Comparison of ENCODE assay signal across 20 mouse cellular contexts in the genomic region with DNA sequence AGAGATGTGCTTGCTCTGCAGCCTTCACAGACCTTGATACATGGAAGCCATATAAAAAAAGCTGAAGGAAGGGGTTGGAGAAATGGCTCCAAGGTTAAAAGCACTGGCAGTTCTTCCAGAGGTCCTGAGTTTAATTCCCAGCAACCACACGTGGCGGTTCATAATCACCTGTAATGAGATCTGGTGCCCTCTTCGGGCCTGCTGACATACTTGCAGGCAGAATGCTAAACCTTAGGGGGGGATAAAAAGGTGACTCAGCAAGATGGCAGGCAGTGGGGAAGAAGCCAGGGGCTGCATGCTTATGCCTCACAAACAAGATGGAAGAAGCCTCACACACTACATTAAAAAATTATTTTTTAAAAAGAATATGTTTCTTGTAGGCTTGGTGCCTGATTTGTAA. TPM values are rescaled to one million over a fixed set of nuclear protein-coding genes. Genes with fewer than 3 reads are reported as not detected.
DNase-seq lines count a peak whose midpoint lies in the region; ATAC-seq and TF ChIP-seq lines count a peak whose summit lies in the region.
"Had no signal": no experiment of that assay in that cellular context is flagged by ENCODE, and none has a peak within 500 bp of the region (broad histone marks: within the 10 kb centered on the region; RNA-seq: fewer than 3 reads in every experiment).

No protein-coding gene starts in this region.

- H3K36me3 ChIP-seq in liver, embryonic 14.5 days (replicated peaks; ENCODE audit: control insufficient read depth, insufficient read depth, low read depth), result peaks cover 55% of the 10 kb centered on the region
- peaks cover 51% of the 10 kb centered on the region for H3K36me3 ChIP-seq in liver, embryonic 11.5 days (ENCODE audit: control insufficient read depth, insufficient read depth, low read length)
- H3K36me3 ChIP-seq in stomach, postnatal 0 days (ENCODE audit: control insufficient read depth, insufficient read depth, low read length), result peaks cover 33% of the 10 kb centered on the region

- no peak overlapping the region for H3K4me2 ChIP-seq in liver, embryonic 14.5 days (ENCODE audit: low read depth)
- no peak overlapping the region for H3K4me2 ChIP-seq in liver, embryonic 11.5 days
- no peak overlapping the region for H3K4me2 ChIP-seq in stomach, postnatal 0 days (replicated peaks; ENCODE audit: low read depth)
- H3K4me2 ChIP-seq: heart, embryonic 13.5 days; hindbrain, embryonic 15.5 days; liver, embryonic 13.5 days; midbrain, embryonic 13.5 days had no signal

- no peak for TF ChIP-seq EP300 in liver, embryonic 14.5 days (IDR thresholded peaks at IDR 0.05; ENCODE audit: low read depth)
- TF ChIP-seq EP300 in stomach, postnatal 0 days (optimal IDR thresholded peaks at IDR 0.05), result no peak

- no peaks in the 10 kb centered on the region for H3K9me3 ChIP-seq in liver, embryonic 14.5 days (ENCODE audit: control insufficient read depth, low read length)
- H3K9me3 ChIP-seq in liver, embryonic 11.5 days (ENCODE audit: control insufficient read depth, low read length), result no peaks in the 10 kb centered on the region
- no peaks in the 10 kb centered on the region for H3K9me3 ChIP-seq in stomach, postnatal 0 days (ENCODE audit: control insufficient read depth, low read length)
- H3K9me3 ChIP-seq: heart, embryonic 13.5 days; hindbrain, embryonic 15.5 days; liver, embryonic 13.5 days; midbrain, embryonic 13.5 days had no signal

- ATAC-seq in liver, embryonic 14.5 days (ENCODE audit: insufficient read depth), result no peak
- ATAC-seq in liver, embryonic 11.5 days (replicated peaks; ENCODE audit: low FRiP score), result no peak
- ATAC-seq in stomach, postnatal 0 days (ENCODE audit: low FRiP score, low TSS enrichment), result no peak
- ATAC-seq: forebrain, embryonic 16.5 days; midbrain, embryonic 13.5 days had no signal

- peak; percentile 84 for DNase-seq in heart, adult 11 months
- no peak for DNase-seq in heart, adult 8-10 months (ENCODE audit: low spot score)
- DNase-seq in liver, embryonic 14.5 days (ENCODE audit: low read depth in 3 of 3, low spot score in 3 of 3), result no peak
- DNase-seq in liver, embryonic 11.5 days (ENCODE audit: low spot score), result no peak
- peak; percentile 87 for DNase-seq in ES-CJ7 (ENCODE audit: low read depth, low spot score)
- DNase-seq in stomach, postnatal 0 days (ENCODE audit: low spot score), result no peak
- no peak for DNase-seq in adrenal gland, postnatal 36 days
- no peak for DNase-seq in urinary bladder, adult 18-20 months (ENCODE audit: low spot score in 2 of 2)
- DNase-seq: cerebellum, postnatal 25 days; embryo, embryonic 11 days; heart, postnatal 36 days; kidney, adult 18-20 months; kidney, postnatal 10 days; liver, embryonic 13.5 days had no signal

- WGBS in liver, embryonic 14.5 days (ENCODE audit: insufficient replicate concordance), result 62% methylated on average over 3 of the region's 3 CpGs
- WGBS in liver, embryonic 11.5 days, result 69% methylated on average over 3 of the region's 3 CpGs
- 64% methylated on average over 3 of the region's 3 CpGs for WGBS in stomach, postnatal 0 days

- no peak overlapping the region for H3K27ac ChIP-seq in liver, embryonic 14.5 days
- no peak overlapping the region for H3K27ac ChIP-seq in liver, embryonic 11.5 days (ENCODE audit: low read depth, low read length)
- no peak overlapping the region for H3K27ac ChIP-seq in stomach, postnatal 0 days (replicated peaks)
- H3K27ac ChIP-seq: heart, embryonic 13.5 days; hindbrain, embryonic 15.5 days; liver, embryonic 13.5 days; midbrain, embryonic 13.5 days had no signal

- peaks cover 3 to 18% of the 10 kb centered on the region in 2 experiments; a peak in 3 of 4 replicates for H3K4me1 ChIP-seq in liver, embryonic 14.5 days (replicated peaks; ENCODE audit: control insufficient read depth in 2 of 2, insufficient read depth in 2 of 2, low read length in 1 of 2)
- peaks cover 15% of the 10 kb centered on the region for H3K4me1 ChIP-seq in liver, embryonic 11.5 days (replicated peaks; ENCODE audit: control insufficient read depth, insufficient read depth, low read length)
- no peaks in the 10 kb centered on the region for H3K4me1 ChIP-seq in stomach, postnatal 0 days (replicated peaks; ENCODE audit: control insufficient read depth, insufficient read depth)
- H3K4me1 ChIP-seq: hindbrain, embryonic 15.5 days had no signal

- 0 out of 2 replicates have a peak, but pooled peaks have one; percentile 15 for TF ChIP-seq CTCF in liver, embryonic 14.5 days (IDR thresholded peaks at IDR 0.05; ENCODE audit: low read depth)
- TF ChIP-seq CTCF in stomach, postnatal 0 days (IDR thresholded peaks at IDR 0.05; ENCODE audit: low read depth), result peak; percentile 40

- H3K27me3 ChIP-seq in liver, embryonic 14.5 days (ENCODE audit: control insufficient read depth, insufficient read depth, low read length), result no peaks in the 10 kb centered on the region
- no peaks in the 10 kb centered on the region for H3K27me3 ChIP-seq in liver, embryonic 11.5 days (replicated peaks; ENCODE audit: control insufficient read depth, insufficient read depth, low read length)
- H3K27me3 ChIP-seq in stomach, postnatal 0 days (ENCODE audit: control insufficient read depth, insufficient read depth, low read length), result no peaks in the 10 kb centered on the region
- H3K27me3 ChIP-seq: CH12.LX; heart, embryonic 13.5 days; hindbrain, embryonic 15.5 days; liver, embryonic 13.5 days; midbrain, embryonic 13.5 days had no signal

- H3K9ac ChIP-seq in liver, embryonic 14.5 days (replicated peaks), result no peak overlapping the region
- H3K9ac ChIP-seq in liver, embryonic 11.5 days (ENCODE audit: low read depth, low read length), result no peak overlapping the region
- no peak overlapping the region for H3K9ac ChIP-seq in stomach, postnatal 0 days (ENCODE audit: low read length)
- H3K9ac ChIP-seq: heart, embryonic 13.5 days; hindbrain, embryonic 15.5 days; liver, embryonic 13.5 days; midbrain, embryonic 13.5 days had no signal

- H3K4me3 ChIP-seq in liver, embryonic 14.5 days (ENCODE audit: insufficient read depth in 1 of 2, low read depth in 2 of 2, low read length in 2 of 2), result no peak overlapping the region
- no peak overlapping the region for H3K4me3 ChIP-seq in liver, embryonic 11.5 days (ENCODE audit: low read depth, low read length)
- no peak overlapping the region for H3K4me3 ChIP-seq in stomach, postnatal 0 days (ENCODE audit: low read depth, low read length)
- H3K4me3 ChIP-seq: heart, embryonic 13.5 days; hindbrain, embryonic 15.5 days; liver, embryonic 13.5 days; midbrain, embryonic 13.5 days; myocyte had no signal

RNA-seq across cellular contexts. Expression of a gene that starts 15.0 kb away (rescaled TPM):
- total RNA-seq in heart, adult 8-10 months (2022), result 10 to 100 TPM; 41.9 to 47.2 (median 43.2) TPM
- 4.5 TPM in 2 replicates for polyA plus RNA-seq in liver, embryonic 14.5 days (2012; rRNA removed)
- polyA plus RNA-seq in liver, embryonic 14.5 days (2014; fragmentation: Nextera tagmentation; extraction: Ambion mirVana), result 4.8 and 5.7 TPM in 2 replicates
- polyA plus RNA-seq in liver, embryonic 11.5 days (2014; fragmentation: Nextera tagmentation; extraction: Ambion mirVana), result 25.8 and 27.4 TPM in 2 replicates
- polyA plus RNA-seq in stomach, postnatal 0 days (2015; fragmentation: Nextera tagmentation; extraction: Ambion mirVana), result 8.4 and 8.6 TPM in 2 replicates
- total RNA-seq in adrenal gland, postnatal 36 days (2021), result 10 to 100 TPM; 18.6 to 24.1 TPM

RNA-seq across cellular contexts. Expression of a gene that starts 33.0 kb away (rescaled TPM):
- total RNA-seq in heart, adult 8-10 months (2022), result 100 to 1,000 TPM; 116 to 134 (median 127) TPM
- 37.0 and 53.0 TPM in 2 replicates for polyA plus RNA-seq in liver, embryonic 14.5 days (2012; rRNA removed)
- 80.6 and 84.2 TPM in 2 replicates for polyA plus RNA-seq in liver, embryonic 14.5 days (2014; fragmentation: Nextera tagmentation; extraction: Ambion mirVana)
- 180 and 186 TPM in 2 replicates for polyA plus RNA-seq in liver, embryonic 11.5 days (2014; fragmentation: Nextera tagmentation; extraction: Ambion mirVana)
- polyA plus RNA-seq in stomach, postnatal 0 days (2015; fragmentation: Nextera tagmentation; extraction: Ambion mirVana), result 287 and 295 TPM in 2 replicates
- total RNA-seq in adrenal gland, postnatal 36 days (2021), result 100 to 1,000 TPM; 173 to 176 TPM

Comparison
In these comparisons a context has a peak if more than half of its experiments do, and no peak if none do; other contexts are left out.
1. DNase-seq: peak in heart, adult 11 months (single experiment) and ES-CJ7 (single experiment); none in heart, adult 8-10 months (single experiment), liver, embryonic 14.5 days (0 of 3), liver, embryonic 11.5 days (single experiment), stomach, postnatal 0 days (single experiment), adrenal gland, postnatal 36 days (0 of 2) and urinary bladder, adult 18-20 months (0 of 2).